Mouse (Mus musculus): ENCODE measurements at regions not wholly inside any gene's neighbourhood (a gene's known extent, or its start where the extent isn't known, plus 50 kb on each side); places are given as distances from the start of the nearest gene placed in this dataset.

DNA sequence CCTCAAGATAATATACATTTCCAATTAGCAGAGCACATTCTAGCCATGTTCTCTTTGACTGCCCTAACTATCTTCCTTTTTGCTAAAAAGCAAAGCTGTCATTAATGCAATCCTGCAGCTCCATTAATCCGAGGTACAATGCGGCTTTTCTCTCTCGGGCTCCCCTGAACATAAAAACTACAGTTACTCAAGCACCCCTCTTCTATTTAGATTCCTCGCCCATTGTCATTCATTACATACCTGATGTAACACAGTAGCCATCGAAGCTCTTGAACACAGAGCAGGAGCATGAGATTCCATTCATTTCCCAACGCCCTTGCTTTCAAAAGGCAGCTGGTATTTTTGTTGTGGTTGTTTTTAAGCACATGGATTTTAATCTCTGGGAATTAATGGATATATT, 387.2 kb downstream of the Sorl1 start:
- TF ChIP-seq POLR2A (IDR thresholded peaks at IDR 0.05; ENCODE audit: borderline replicate concordance, low read depth, low read length) (no peak), CTCF (IDR thresholded peaks at IDR 0.05; ENCODE audit: low read depth, low read length) (no peak)
